Mouse (Mus musculus) testis, adult 2 months (tissue): ENCODE measurements around the gene Cln6. TPM values are rescaled to one million over a fixed set of nuclear protein-coding genes. Genes with fewer than 3 reads are reported as not detected.
A peak's percentile ranks its signal among the peaks of the same experiment; 100 is the strongest.
"Not testable (repeated sequence)": the region's sequence is repeated elsewhere in the genome, so short reads cannot be mapped to it uniquely, and the experiment has no call there.

Source experiments
- H3K27ac ChIP-seq: fragments of 200-500 bp; 2 replicates; pipeline ENCODE4 v1.5.1; 2012; ENCODE audit warnings: low read depth, low read length; ENCODE audit not compliant: control insufficient read depth, insufficient read depth
- H3K27me3 ChIP-seq: fragments of 200-500 bp; 2 replicates; pipeline ENCODE4 v1.6.1; 2012; ENCODE audit warnings: mild to moderate bottlenecking, low read length, moderate library complexity; ENCODE audit not compliant: control insufficient read depth, insufficient read depth
- H3K36me3 ChIP-seq: fragments of 200-500 bp; 2 replicates; pipeline ENCODE4 v1.6.1; 2012; ENCODE audit warnings: mild to moderate bottlenecking, low read length; ENCODE audit not compliant: control insufficient read depth, insufficient read depth
- H3K4me1 ChIP-seq: fragments of 200-500 bp; 2 replicates; pipeline ENCODE4 v1.6.1; 2012; ENCODE audit warnings: low read length; ENCODE audit not compliant: control insufficient read depth, insufficient read depth
- H3K4me3 ChIP-seq: fragments of 200-500 bp; 2 replicates; pipeline ENCODE4 v1.5.1; 2012; ENCODE audit warnings: low read depth, mild to moderate bottlenecking, low read length, moderate library complexity, mixed read lengths; ENCODE audit not compliant: control insufficient read depth
- CTCF ChIP-seq: fragments of 200-500 bp; IDR thresholded peaks from 2 replicates; pipeline ENCODE4 v1.5.1; 2012; ENCODE audit warnings: low read depth, mild to moderate bottlenecking, inconsistent platforms, low read length, moderate library complexity; ENCODE audit not compliant: control insufficient read depth, insufficient read depth, insufficient replicate concordance
- POLR2A ChIP-seq: fragments of 200-500 bp; IDR thresholded peaks from 2 replicates; pipeline ENCODE4 v1.6.1; 2012; ENCODE audit warnings: low read depth, mild to moderate bottlenecking, inconsistent platforms, low read length, moderate library complexity; ENCODE audit not compliant: control insufficient read depth
- polyA plus RNA-seq: library from polyadenylated mRNA; depleted of rRNA; stranded (reverse); fragments of >200 nt; gene quantifications from 2 replicates; pipeline ENCODE4 v1.2.3, GENCODE M21; 2012; rRNA removed

The Cln6 gene
- 105 and 109 TPM in 2 replicates for polyA plus RNA-seq

- Histone ChIP-seq H3K4me1 (peaks cover 14% of the 10 kb centered on the region), H3K27ac (peak within 1 kb of the TSS; percentile 55), H3K27me3 (no peaks in the 10 kb centered on the region), H3K36me3 (no peaks in the 10 kb centered on the region; the same call in 1 of the 2 replicates), H3K4me3 (peak within 1 kb of the TSS; percentile 92)
- TF ChIP-seq CTCF (no peak), POLR2A (no peak)
Measured at GRCm38 (mm10) chr9:62838506-62839171, at the start of gene Cln6. Gene Cln6, plus strand, starts transcription at chr9:62838785.

DNA sequence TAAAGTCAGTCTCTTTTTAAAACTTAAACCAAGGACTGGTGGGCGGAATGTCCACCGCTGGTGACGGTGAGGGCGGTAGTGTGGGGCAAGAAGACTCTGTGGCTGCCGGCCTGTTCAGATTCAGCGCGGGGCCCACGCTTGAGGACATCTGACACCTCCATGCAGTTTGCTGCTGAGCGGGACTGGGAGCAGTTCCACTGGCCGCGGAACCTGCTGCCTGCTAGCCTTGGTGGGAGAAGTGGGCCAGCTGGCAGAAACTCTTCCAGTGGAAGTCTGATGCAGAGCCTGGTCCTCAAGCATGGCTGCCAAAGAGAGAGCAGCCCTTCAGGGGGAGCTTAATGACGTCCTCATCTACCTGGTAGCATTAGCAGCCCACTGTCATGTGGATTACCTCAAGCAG lies 48.7 kb upstream of the Cln6 start:
- Histone ChIP-seq H3K36me3 (no peaks in the 10 kb centered on the region), H3K4me3 (no peak overlapping the region)
- TF ChIP-seq CTCF (no peak), POLR2A (no peak)

DNA sequence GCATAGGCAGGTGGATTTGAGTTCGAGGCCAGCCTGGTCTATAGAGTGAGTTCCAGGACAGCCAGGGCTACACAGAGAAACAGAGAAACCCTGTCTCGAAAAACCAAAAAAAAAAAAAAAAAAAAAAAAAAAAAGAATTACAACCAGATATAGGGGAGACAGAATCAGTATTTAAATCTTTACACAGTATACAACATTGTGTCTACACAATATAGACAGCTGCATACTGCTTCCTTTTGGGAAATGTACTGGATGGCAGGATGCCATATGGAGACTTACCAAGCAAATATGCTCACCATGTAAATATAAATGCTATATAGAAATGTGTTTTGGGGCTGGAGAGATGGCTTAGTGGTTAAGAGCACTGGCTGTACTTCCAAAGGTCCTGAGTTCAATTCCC lies 39.4 kb upstream of the Cln6 start:
- H3K4me3 ChIP-seq, H3K27ac ChIP-seq, H3K4me1 ChIP-seq, H3K36me3 ChIP-seq, H3K27me3 ChIP-seq: not testable (repeated sequence)

More for the DNA sequence above, 48.7 kb upstream of the Cln6 start:
- Histone ChIP-seq H3K27ac (no peak overlapping the region), H3K27me3 (no peaks in the 10 kb centered on the region), H3K4me1 (no peaks in the 10 kb centered on the region)

GRCm38 (mm10) chr9:62810095-62810494 lies 28.5 kb upstream of the Cln6 start:
- Histone ChIP-seq H3K27ac (no peak overlapping the region), H3K4me3 (peak overlapping the region; percentile 95), H3K36me3 (no peaks in the 10 kb centered on the region), H3K27me3 (no peaks in the 10 kb centered on the region), H3K4me1 (peaks cover 7% of the 10 kb centered on the region)
- TF ChIP-seq POLR2A = no peak
- no peak for TF ChIP-seq CTCF

DNA sequence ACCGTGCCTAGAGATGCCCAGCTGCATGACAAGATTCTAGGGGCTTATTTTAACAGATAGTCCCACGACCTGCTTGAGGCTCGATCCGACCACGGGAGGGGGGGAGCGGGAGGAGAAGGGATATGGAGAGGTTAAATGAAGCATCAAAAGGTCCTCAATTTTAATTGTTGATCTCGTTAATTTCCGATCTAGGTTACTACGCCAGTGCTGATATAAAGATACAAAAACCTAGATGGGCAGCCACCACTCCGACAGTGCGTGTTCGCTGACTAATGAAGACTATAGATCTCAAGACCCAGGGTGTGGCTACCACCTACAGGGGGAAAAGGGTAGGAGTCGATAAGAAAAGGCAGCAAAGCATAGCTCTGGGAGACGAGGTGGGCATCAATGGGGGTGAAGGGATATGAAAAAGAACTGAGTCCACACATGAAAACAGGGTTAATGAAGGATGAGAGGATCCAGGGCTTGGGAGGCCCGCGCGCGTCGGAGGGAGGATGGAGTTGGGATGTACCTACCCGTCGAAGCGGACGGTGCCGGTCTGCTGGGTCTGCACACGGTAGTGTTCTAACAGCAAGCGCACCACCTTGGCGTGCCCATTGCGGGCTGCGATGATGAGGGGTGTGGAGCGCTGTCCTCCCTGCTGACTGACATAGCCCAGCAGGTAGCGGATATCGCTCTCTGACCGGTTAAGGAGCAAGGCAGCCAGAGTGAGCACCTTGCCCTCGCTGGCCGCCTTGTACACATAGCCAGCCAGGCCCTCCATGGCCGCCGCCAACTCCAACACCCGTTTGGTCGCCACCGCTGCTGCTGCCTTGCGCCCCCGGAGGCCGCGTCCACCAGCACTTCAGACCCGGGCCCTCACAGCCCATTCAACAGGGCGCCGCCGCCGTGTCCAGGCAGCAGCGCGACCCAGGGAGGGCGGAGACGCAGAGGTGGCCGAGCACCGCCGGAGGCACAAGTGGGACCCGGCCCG lies 27.8 kb upstream of the Cln6 start:
- peak; percentile 56; the same call in 1 of the 2 replicates for TF ChIP-seq POLR2A
- 0 out of 2 replicates have a peak, but pooled peaks have one; percentile 5 for TF ChIP-seq CTCF
- H3K4me3 ChIP-seq = peak overlapping the region; percentile 95
- H3K4me1 ChIP-seq = peaks cover 7% of the 10 kb centered on the region
- H3K27ac ChIP-seq = peak overlapping the region; percentile 69
- H3K27me3 ChIP-seq = no peaks in the 10 kb centered on the region
- H3K36me3 ChIP-seq = no peaks in the 10 kb centered on the region

GRCm38 (mm10) chr9:62811516-62812121 lies 27.0 kb upstream of the Cln6 start, which contains the start of gene Fem1b:
Gene Fem1b, minus strand, starts transcription at chr9:62811934.
- TF ChIP-seq CTCF (no peak), POLR2A (peak; percentile 86)
- Histone ChIP-seq H3K4me3 (peak within 1 kb of the TSS; percentile 95), H3K27ac (peak within 1 kb of the TSS; percentile 78), H3K4me1 (peaks cover 7% of the 10 kb centered on the region), H3K27me3 (no peaks in the 10 kb centered on the region), H3K36me3 (no peaks in the 10 kb centered on the region)
